Comparison of ENCODE assay signal across 9 mouse cellular contexts in the genomic region with DNA sequence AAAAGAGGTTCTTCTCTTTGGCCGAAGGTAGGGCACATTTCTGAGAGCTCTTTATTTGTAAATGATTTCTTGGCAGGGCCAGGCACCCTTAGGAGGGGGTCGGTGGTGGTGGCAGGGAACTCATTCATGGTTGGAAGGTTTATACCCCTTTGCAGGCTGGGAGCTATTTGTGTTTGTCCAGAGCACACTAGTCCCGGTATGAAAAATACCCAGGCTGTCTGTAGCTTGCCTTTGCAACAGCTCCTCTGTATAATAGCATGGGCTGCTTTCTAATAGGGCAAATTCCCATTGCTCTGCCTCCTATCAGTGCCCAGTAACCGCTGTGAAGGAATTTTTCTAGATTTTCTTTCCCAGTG. TPM values are rescaled to one million over a fixed set of nuclear protein-coding genes. Genes with fewer than 3 reads are reported as not detected.
DNase-seq lines count a peak whose midpoint lies in the region; ATAC-seq and TF ChIP-seq lines count a peak whose summit lies in the region.
"Had no signal": no experiment of that assay in that cellular context is flagged by ENCODE, and none has a peak within 500 bp of the region (broad histone marks: within the 10 kb centered on the region; RNA-seq: fewer than 3 reads in every experiment).

No protein-coding gene starts in this region.

- peaks cover 59% of the 10 kb centered on the region for H3K27me3 ChIP-seq in heart, embryonic 11.5 days (ENCODE audit: control insufficient read depth, insufficient read depth, low read length)
- peaks cover 56% of the 10 kb centered on the region for H3K27me3 ChIP-seq in liver, embryonic 15.5 days

- no peak overlapping the region for H3K27ac ChIP-seq in heart, embryonic 11.5 days (ENCODE audit: low read depth, low read length)
- H3K27ac ChIP-seq in ES-E14 (ENCODE audit: insufficient read depth, low read depth, low read length, poor library complexity, severe bottlenecking): no peak overlapping the region
- no peak overlapping the region for H3K27ac ChIP-seq in liver, embryonic 15.5 days (replicated peaks)

- no peak for DNase-seq in heart, adult 18-20 months
- no peak for DNase-seq in ES-E14 (ENCODE audit: low read depth, low spot score)
- DNase-seq in forelimb bud, embryonic 11.5 days (ENCODE audit: low read depth, low spot score): peak; percentile 29
- no peak for DNase-seq in T-cell, adult 2 months (ENCODE audit: low spot score)
- DNase-seq in thymus, postnatal 36 days: no peak

- WGBS in heart, embryonic 11.5 days (ENCODE audit: insufficient replicate concordance): 4% methylated on average over 4 of the region's 4 CpGs
- 5% methylated on average over 4 of the region's 4 CpGs for WGBS in liver, embryonic 15.5 days (ENCODE audit: insufficient replicate concordance)

- no peaks in the 10 kb centered on the region for H3K36me3 ChIP-seq in heart, embryonic 11.5 days (ENCODE audit: control insufficient read depth, insufficient read depth, low read length)
- no peaks in the 10 kb centered on the region for H3K36me3 ChIP-seq in ES-E14 (ENCODE audit: control insufficient read depth, insufficient read depth, low read length, poor library complexity, severe bottlenecking)
- H3K36me3 ChIP-seq in liver, embryonic 15.5 days (replicated peaks): no peaks in the 10 kb centered on the region

- peak overlapping the region; percentile 58 for H3K4me3 ChIP-seq in heart, embryonic 11.5 days (ENCODE audit: low read depth, low read length)
- peak overlapping the region; percentile 45 to 69 for H3K4me3 ChIP-seq in ES-E14 (ENCODE audit: insufficient read depth in 1 of 2, low read depth in 1 of 2, low read length in 2 of 2, poor library complexity in 1 of 2, severe bottlenecking in 1 of 2)
- peak overlapping the region; percentile 26 for H3K4me3 ChIP-seq in liver, embryonic 15.5 days (replicated peaks)
- H3K4me3 ChIP-seq: erythroblast, embryonic 14.5 days had no signal

- peak overlapping the region; percentile 95 for H3K4me2 ChIP-seq in heart, embryonic 11.5 days
- H3K4me2 ChIP-seq in liver, embryonic 15.5 days: peak overlapping the region; percentile 55

- H3K4me1 ChIP-seq in heart, embryonic 11.5 days (ENCODE audit: control insufficient read depth, insufficient read depth, low read length): peaks cover 6% of the 10 kb centered on the region
- no peaks in the 10 kb centered on the region for H3K4me1 ChIP-seq in ES-E14 (ENCODE audit: control insufficient read depth in 2 of 2, insufficient read depth in 2 of 2, low read length in 2 of 2, poor library complexity in 1 of 2)
- H3K4me1 ChIP-seq in liver, embryonic 15.5 days (replicated peaks): no peaks in the 10 kb centered on the region

- no peak overlapping the region for H3K9ac ChIP-seq in heart, embryonic 11.5 days (ENCODE audit: low read depth, low read length)
- no peak overlapping the region for H3K9ac ChIP-seq in ES-E14 (ENCODE audit: insufficient read depth, low read depth, low read length, poor library complexity, severe bottlenecking)
- H3K9ac ChIP-seq in liver, embryonic 15.5 days: no peak overlapping the region

- H3K9me3 ChIP-seq in heart, embryonic 11.5 days (replicated peaks; ENCODE audit: control insufficient read depth, low read length): no peaks in the 10 kb centered on the region
- no peaks in the 10 kb centered on the region for H3K9me3 ChIP-seq in ES-E14 (ENCODE audit: control insufficient read depth, insufficient read depth, low read depth, low read length)
- no peaks in the 10 kb centered on the region for H3K9me3 ChIP-seq in liver, embryonic 15.5 days (replicated peaks)

- ATAC-seq in heart, embryonic 11.5 days (replicated peaks; ENCODE audit: insufficient number of reproducible peaks, low FRiP score, low TSS enrichment): no peak
- ATAC-seq in liver, embryonic 15.5 days (ENCODE audit: insufficient read depth): no peak
- no peak for ATAC-seq in erythroblast, adult 5-6 weeks (replicated peaks; ENCODE audit: low FRiP score, poor library complexity, severe bottlenecking)

- in situ Hi-C loops in ES-E14 (cut with MboI; ENCODE audit: low sequenced_read_pairs in 2 of 2, unreplicated experiment in 2 of 2): no loop called here

TF ChIP-seq in ES-E14, 5 proteins besides CTCF, POLR2A, EP300 and RAD21:
- no peak for TF ChIP-seq ZC3H11A (IDR thresholded peaks at IDR 0.05; ENCODE audit: borderline replicate concordance, low read depth, low read length)
- TF ChIP-seq HCFC1 (IDR thresholded peaks at IDR 0.05; ENCODE audit: borderline replicate concordance, insufficient read depth, low read length): no peak
- no peak for TF ChIP-seq ZNF384 (IDR thresholded peaks at IDR 0.05; ENCODE audit: low read depth, low read length)
- no peak for TF ChIP-seq MAFK (IDR thresholded peaks at IDR 0.05; ENCODE audit: insufficient read depth, low read depth, low read length)
- no peak for TF ChIP-seq CHD2 (IDR thresholded peaks at IDR 0.05; ENCODE audit: low read depth, low read length)

RNA-seq across cellular contexts. Expression of a gene that starts 37.6 kb away (rescaled TPM):
- polyA plus RNA-seq in heart, embryonic 11.5 days (2014; fragmentation: Nextera tagmentation; extraction: Ambion mirVana): 0.13 and 0.20 TPM in 2 replicates
- under 1 TPM; 0.05 to 0.08 TPM for total RNA-seq in heart, adult 18-20 months (2021)
- total RNA-seq in ES-E14 (2012; rRNA removed): 0.16 and 0.22 TPM in 2 replicates
- not detected in 2 replicates for polyA plus RNA-seq in liver, embryonic 15.5 days (2015; fragmentation: Nextera tagmentation; extraction: Ambion mirVana)
- not detected in 2 replicates for total RNA-seq in erythroblast, adult 5-6 weeks (2015; ENCODE audit: low replicate concordance)
- total RNA-seq in erythroblast, adult 5-6 weeks (2017; ENCODE audit: low replicate concordance): not detected in 2 replicates
- polyA plus RNA-seq: erythroblast, embryonic 14.5 days had no signal
